Mouse (Mus musculus): Measurements from ENCODE around the gene Acot2. TPM values are rescaled to one million over a fixed set of nuclear protein-coding genes. Genes with fewer than 3 reads are reported as not detected.
"Not testable (repeated sequence)": the region's sequence is repeated elsewhere in the genome, so short reads cannot be mapped to it uniquely, and the experiment has no call there.

Acot2 gene
- total RNA-seq (2017) = 13.1 and 16.3 TPM in 2 replicates

DNA sequence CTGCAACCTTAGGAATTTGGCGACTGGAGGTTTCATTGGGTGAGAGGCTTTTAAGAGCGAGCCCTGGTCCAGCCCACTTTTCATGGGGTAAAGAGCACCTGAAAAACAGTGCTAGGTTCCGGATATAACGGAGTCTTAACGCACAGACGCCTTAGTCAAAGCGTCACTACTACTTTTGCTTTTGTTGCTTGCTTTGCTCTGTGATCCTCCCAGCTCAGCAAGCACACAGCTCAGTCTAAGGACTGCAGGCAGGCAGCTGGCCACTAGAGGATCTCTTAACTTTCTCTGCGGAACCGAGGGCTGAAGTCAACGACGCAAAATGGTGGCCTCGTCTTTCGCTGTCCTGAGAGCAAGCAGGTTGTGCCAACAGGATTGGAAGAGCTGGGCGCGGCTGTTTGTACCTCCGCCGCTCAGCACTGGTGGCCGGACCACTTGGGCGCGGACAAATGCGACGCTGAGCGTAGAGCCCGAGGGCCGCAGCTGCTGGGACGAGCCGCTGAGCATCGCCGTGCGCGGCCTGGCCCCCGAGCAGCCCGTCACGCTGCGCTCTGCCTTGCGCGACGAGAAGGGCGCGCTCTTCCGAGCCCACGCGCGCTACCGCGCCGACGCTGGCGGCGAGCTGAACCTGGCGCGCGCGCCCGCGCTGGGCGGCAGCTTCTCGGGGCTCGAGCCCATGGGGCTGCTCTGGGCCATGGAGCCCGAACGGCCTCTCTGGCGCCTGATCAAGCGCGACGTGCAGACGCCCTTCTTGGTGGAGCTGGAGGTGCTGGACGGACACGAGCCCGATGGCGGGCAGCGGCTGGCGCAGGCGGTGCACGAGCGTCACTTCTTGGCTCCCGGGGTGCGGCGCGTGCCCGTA lies at the start of gene Acot2:
Gene Acot2, plus strand, starts transcription at position 279 of the 859 bp plus-strand sequence.
- ATAC-seq (replicated peaks; ENCODE audit: low read depth, poor library complexity, severe bottlenecking) = peak; percentile 92

- ATAC-seq (replicated peaks; ENCODE audit: low read depth, poor library complexity, severe bottlenecking) = not testable (repeated sequence)
These were observed 49.1 kb upstream of the Acot2 start for GRCm38 (mm10) chr12:83938592-83938991.

DNA sequence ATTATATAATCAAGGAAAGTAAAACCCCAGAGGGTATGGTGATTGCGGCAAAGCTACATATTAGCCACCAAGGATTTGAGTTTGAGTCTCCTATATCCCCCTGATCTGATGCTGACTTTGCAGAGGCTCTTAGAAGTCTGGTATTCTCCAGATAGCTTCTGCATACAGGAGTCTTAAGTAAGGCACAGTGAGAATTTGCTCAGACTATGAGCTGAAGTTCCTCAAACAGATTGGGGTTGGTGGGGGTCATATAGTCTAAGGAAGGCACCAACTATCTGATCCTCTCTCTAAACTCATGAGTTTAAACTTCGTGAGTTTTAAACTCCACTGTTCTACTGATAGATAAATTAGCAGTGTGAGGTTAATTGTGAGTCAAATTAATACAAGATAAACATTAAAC lies 48.3 kb upstream of the Acot2 start:
- ATAC-seq (replicated peaks; ENCODE audit: low read depth, poor library complexity, severe bottlenecking) = no peak

DNA sequence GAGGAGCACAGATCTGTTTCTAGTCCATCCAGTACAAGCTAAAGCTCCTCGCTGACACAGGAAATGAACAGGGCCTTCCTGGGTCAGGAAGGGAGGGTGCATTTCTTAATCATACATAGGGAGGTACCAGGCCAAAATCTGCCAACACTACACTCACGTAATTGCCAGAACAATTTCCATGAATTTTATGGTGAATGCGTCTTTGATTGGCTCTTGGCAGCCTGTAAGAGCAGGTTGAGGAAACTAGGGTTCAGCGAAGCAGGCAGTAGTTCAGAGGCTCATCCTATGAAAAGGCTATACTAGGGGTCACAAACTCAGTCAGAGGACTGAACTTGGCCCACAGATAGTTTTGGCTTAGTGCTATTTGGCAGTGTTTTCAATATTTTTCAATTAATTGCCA lies 47.6 kb upstream of the Acot2 start:
- ATAC-seq (replicated peaks; ENCODE audit: low read depth, poor library complexity, severe bottlenecking) = no peak

GRCm38 (mm10) chr12:83941938-83942337 lies 45.7 kb upstream of the Acot2 start:
- ATAC-seq (replicated peaks; ENCODE audit: low read depth, poor library complexity, severe bottlenecking) = peak; percentile 50; the same call in 1 of the 2 replicates

GRCm38 (mm10) chr12:83947260-83947811 lies 40.3 kb upstream of the Acot2 start:
- ATAC-seq (replicated peaks; ENCODE audit: low read depth, poor library complexity, severe bottlenecking) = no peak

- no peak for ATAC-seq (replicated peaks; ENCODE audit: low read depth, poor library complexity, severe bottlenecking)
These were observed 38.6 kb upstream of the Acot2 start for GRCm38 (mm10) chr12:83949043-83949442.

- peak; percentile 27 for ATAC-seq (replicated peaks; ENCODE audit: low read depth, poor library complexity, severe bottlenecking)
These were observed 37.7 kb upstream of the Acot2 start for GRCm38 (mm10) chr12:83949776-83950492.

GRCm38 (mm10) chr12:83950493-83950839 lies 37.2 kb upstream of the Acot2 start, which contains the start of gene Riox1:
Gene Riox1, plus strand, starts transcription at chr12:83950608.
- ATAC-seq (replicated peaks; ENCODE audit: low read depth, poor library complexity, severe bottlenecking) = peak; percentile 80

GRCm38 (mm10) chr12:83950840-83951701 lies 36.6 kb upstream of the Acot2 start:
- peak; percentile 10 for ATAC-seq (replicated peaks; ENCODE audit: low read depth, poor library complexity, severe bottlenecking)

GRCm38 (mm10) chr12:83951711-83952575 lies 35.7 kb upstream of the Acot2 start:
- ATAC-seq (replicated peaks; ENCODE audit: low read depth, poor library complexity, severe bottlenecking) = no peak

GRCm38 (mm10) chr12:83958278-83958677 lies 29.4 kb upstream of the Acot2 start:
- no peak for ATAC-seq (replicated peaks; ENCODE audit: low read depth, poor library complexity, severe bottlenecking)

DNA sequence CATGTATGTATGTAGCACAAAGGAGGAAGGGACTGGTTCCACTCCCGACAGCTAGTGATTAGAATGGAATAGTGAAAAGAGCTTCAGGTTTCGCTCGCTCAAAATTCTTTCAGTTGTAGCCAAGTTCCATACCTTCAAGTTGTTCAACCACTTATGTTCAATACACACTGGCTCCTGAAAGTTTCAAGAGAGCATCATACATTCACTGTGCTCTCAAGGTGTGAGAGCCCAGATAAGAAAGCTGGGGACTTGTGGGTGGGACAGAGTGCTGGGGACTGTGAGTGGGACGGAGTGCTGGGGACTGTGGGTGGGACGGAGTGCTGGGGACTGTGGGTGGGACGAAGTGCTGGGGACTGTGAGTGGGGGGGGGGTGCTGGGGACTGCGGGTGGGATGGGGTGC lies 22.4 kb upstream of the Acot2 start:
- ATAC-seq (replicated peaks; ENCODE audit: low read depth, poor library complexity, severe bottlenecking) = no peak

GRCm38 (mm10) chr12:83972117-83972516 lies 15.5 kb upstream of the Acot2 start:
- ATAC-seq (replicated peaks; ENCODE audit: low read depth, poor library complexity, severe bottlenecking) = peak; percentile 78; the same call in 1 of the 2 replicates

DNA sequence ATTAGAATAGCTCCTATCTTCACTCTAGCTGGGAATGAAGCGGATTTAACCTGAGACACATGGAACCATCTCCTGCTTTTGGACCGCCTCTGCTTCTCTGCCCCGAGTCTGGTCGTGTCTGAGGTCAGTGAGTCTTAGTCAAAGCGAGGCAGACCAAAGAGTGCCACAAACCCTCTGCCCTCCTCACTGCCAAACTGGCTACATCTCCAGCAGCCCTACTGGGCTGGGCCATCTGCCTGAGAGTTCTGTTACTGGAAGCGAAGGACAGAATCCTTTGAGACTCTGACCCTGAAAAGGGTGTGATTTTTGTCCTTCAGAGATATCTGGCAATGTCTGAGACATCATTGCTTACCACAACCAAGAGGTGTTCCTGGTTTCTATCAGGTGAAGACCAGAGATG lies 8.8 kb upstream of the Acot2 start:
- ATAC-seq (replicated peaks; ENCODE audit: low read depth, poor library complexity, severe bottlenecking) = no peak

- no peak for ATAC-seq (replicated peaks; ENCODE audit: low read depth, poor library complexity, severe bottlenecking)
These were observed 6.0 kb upstream of the Acot2 start for GRCm38 (mm10) chr12:83981615-83982014.

GRCm38 (mm10) chr12:83984752-83985151 lies 2.9 kb upstream of the Acot2 start, which contains the start of gene Heatr4:
Gene Heatr4, minus strand, starts transcription at chr12:83984852.
- no peak for ATAC-seq (replicated peaks; ENCODE audit: low read depth, poor library complexity, severe bottlenecking)

- ATAC-seq (replicated peaks; ENCODE audit: low read depth, poor library complexity, severe bottlenecking) = no peak
These were observed 449 bp upstream of the Acot2 start for GRCm38 (mm10) chr12:83987242-83987582.

DNA sequence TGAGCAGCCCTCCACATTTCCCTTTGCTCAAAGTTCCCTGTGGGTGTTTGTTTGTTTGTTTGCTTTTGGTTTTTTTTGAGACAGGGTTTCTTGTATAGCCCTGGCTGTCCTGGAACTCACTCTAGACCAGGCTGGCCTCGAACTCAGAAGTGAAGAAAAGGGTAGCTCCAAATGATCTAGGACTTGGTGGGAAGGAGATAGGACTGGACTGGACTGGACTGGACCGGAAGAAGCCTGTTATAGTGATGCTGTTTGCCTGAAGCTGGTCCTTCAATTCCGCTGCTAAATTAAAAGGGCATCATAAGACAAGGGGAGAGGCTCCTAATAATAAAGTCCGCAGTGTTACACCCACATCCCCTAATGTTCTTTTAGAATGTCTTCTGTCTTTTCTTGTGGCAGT lies 822 bp downstream of the Acot2 start:
- ATAC-seq (replicated peaks; ENCODE audit: low read depth, poor library complexity, severe bottlenecking) = no peak

All from common myeloid progenitor, adult 5-6 weeks (primary cell).